Mouse (Mus musculus) frontal cortex, postnatal 14 days (tissue): ENCODE measurements around the gene Slain1.

ENCODE experiments used
- DNase-seq, 2 experiments: peaks; one replicate each; pipeline ENCODE4 v3.0.0; 2022; ENCODE audit warnings: low spot score in 2 of 2

The Slain1 gene

GRCm38 (mm10) chr14:103666347-103666954 lies 16.4 kb downstream of the Slain1 start:
- no peak for DNase-seq

DNA sequence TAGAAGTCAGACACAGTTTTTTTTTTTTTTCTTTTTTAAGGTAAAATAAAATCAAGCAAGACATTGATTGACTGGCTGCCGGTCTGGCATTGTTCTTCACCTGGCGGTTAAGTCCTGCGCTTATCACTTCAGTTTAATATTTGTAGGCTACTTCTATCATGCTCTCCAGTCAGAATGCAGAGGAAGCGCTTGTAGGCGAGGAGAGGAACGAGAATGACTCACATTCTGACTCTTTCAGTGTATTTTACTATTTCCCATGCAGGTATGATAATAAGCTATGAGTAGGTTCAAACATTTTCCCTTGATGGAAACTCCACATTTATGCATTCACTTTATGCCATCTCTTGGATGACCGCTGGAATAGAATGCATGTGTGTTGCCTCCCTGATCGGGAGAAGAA lies 17.0 kb downstream of the Slain1 start:
- DNase-seq, result no peak

- DNase-seq, result peak in 1 of 2 experiments; percentile 36
Measured at GRCm38 (mm10) chr14:103679395-103680217, 29.6 kb downstream of the Slain1 start.

- no peak for DNase-seq
Measured at GRCm38 (mm10) chr14:103680285-103680819, 30.3 kb downstream of the Slain1 start.

- DNase-seq, result no peak
Measured at GRCm38 (mm10) chr14:103682633-103683390, 32.8 kb downstream of the Slain1 start.

GRCm38 (mm10) chr14:103686994-103687393 lies 37.0 kb downstream of the Slain1 start:
- no peak for DNase-seq

DNA sequence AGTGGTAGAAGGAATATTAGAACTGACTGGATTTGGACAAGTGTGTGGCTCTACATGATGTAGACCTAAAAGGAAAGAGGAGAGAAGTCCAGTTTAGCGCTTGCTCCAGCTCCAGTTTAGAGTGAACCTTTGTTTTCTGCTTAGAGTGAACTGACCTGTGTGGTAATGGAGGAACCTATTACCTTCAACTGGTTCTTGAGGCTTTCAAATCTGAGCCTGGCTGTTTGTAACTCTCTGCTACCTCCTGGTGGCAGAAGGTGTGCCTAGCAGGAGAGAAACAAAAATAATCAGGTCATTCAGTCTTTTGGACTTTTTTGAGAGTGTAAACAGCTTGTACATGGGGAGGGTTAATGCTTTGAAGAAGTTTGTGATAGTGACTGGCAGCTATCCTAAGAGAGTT lies 44.3 kb downstream of the Slain1 start:
- peak in 1 of 2 experiments; percentile 60 for DNase-seq

DNA sequence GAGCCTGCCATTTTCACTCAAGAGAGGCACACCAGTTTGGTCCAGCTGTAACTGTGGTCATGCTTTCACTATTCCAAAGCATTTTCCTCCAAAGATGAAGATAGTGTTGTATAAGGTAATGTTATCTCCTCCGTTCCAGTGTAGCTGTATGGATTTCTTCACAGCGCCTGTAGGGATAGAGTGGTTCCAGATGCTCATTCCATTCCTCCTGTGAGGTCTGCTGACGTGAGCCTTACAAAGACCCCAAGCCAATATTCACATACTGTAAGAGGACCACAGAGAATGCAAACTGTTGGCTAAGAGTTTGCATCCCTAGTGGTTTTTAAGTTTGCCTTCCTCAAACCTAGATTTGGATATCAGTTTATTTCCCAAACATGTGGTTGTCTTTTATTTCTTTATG lies 45.6 kb downstream of the Slain1 start:
- DNase-seq, result no peak

GRCm38 (mm10) chr14:103697101-103697500 lies 47.1 kb downstream of the Slain1 start:
- DNase-seq, result no peak

DNA sequence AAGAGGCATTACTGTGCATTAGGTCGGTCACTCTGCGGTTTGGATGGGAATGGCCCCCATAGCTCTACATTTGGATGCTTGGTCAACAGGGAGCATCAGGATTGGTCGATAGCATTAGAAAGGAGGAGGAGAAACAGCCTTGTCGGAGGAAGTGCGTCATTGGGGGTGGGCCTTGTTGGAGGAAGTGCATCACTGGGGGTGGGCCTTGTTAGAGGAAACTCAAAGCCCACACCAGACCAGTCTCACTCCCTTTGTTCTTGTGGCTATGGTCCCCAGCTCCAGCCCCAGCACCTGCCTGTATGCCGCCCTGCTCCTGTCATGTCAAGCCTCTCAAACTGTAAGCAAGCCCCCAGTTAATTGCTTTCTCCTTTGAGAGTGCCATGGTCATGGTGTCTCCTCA lies 49.3 kb downstream of the Slain1 start:
- no peak for DNase-seq

DNA sequence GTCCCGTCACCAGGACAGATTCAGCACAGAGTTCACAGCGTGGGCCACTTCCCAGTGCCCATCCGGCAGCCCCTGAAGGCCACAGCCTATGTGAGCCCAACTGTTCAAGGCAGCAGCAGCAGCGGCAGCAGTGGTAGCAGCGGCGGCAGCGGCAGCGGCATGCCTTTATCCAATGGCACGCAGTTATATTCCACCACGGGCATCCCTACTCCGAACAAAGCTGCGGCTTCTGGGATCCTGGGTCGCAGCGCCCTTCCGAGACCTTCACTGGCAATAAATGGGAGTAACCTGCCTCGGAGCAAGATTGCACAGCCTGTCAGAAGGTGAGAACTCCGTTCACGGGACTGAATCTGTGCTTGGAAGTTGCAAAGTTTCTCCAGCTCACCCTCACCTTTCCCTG lies 52.5 kb downstream of the Slain1 start:
- no peak for DNase-seq

DNA sequence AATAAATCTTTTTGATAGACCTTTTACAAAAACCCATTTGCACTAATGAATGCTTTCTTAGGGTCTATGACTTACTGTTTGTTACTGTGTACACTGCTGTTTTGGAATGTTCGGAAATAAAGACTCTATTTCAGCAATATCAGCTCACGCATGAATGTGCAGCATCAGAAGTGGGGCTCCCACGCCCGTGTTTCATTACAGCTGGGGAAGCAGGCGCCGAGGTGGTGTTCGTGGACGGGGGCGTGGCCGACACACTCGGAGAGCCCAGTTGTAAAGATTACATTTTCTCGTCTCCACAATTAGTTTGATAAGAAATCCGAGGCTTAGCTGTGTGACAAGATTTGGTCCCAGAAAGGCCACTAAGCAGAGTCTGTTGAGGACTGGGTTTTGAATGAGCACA lies 54.7 kb downstream of the Slain1 start:
- DNase-seq, result no peak

GRCm38 (mm10) chr14:103706347-103706746 lies 56.3 kb downstream of the Slain1 start:
- DNase-seq, result no peak

DNA sequence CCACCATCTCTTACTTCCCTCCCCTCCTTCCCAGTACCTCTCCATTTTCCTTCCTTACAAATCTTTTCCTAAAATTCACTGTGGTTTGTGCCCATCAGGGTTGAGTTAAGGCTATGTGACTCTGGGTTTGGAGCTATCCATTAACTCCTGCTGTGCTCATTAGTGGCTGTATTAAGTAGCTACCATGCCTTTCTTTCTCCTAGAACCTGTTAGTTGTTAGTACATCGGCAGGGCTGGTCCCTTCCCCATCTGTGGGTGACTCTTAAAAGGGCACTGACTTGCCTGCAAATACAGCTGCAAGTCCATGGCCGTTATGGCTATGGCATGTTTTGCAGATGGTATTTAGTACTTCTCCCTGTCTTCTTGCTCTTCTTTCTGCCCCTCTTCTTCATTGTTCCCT lies 58.6 kb downstream of the Slain1 start:
- no peak for DNase-seq

DNA sequence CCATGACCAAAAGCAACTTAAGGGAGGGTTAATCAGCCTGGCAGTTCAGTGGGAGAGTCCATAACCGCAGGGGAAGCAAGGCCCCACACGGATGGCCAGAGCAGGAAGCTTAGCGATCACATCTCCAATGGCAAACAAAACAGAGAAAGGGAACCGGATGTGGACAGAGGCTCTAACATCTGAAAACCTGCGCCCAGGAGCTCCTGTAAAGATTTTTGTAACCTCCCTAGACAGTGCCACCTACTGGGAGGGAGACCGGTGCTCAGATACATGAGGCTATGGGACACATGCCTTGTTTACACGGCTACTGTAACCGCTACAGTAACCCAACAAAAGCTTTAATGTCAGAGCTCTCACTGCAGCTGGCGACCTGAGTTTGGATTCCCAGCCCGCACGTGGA lies 59.2 kb downstream of the Slain1 start:
- no peak for DNase-seq

DNA sequence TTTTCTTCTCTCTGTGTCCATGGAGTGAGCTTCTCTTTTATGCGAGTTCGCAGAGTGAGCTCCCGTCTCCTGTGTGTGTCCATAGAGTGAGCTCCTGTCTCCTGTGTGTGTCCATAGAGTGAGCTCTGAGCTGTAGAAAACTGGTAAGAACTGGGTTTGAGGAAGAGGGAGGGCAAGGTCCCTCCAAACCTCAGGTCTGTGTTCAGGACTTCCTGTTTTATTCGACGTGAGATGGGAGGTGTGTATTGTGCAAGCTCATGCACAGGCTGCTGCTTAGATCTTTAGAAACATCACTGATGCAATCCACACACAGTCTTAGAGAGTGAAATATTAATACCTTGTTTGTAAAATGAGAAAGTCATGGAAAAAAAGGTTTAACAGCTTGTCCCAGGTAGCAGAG lies 63.0 kb downstream of the Slain1 start:
- no peak for DNase-seq

DNA sequence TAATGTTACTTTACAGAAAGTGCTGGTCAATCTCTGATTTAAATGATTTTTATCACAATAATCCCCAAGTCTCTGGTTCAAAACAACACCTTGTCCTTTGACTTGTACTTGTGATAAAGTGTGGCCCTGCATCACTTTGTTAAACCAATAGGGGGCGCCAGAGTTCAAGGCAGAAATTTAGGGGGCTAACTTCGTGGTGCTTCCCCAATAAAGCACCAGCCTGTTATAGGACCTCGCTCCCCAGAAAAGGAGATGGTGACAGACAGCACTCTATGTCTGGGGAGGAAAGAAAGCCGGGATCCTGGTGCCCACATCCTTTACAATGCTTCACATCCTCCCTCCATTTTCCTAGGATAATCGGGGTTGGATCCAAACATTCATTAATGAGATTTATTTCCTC lies 67.5 kb downstream of the Slain1 start:
- no peak for DNase-seq

- DNase-seq, result no peak
Measured at GRCm38 (mm10) chr14:103717979-103718378, 68.0 kb downstream of the Slain1 start.

DNA sequence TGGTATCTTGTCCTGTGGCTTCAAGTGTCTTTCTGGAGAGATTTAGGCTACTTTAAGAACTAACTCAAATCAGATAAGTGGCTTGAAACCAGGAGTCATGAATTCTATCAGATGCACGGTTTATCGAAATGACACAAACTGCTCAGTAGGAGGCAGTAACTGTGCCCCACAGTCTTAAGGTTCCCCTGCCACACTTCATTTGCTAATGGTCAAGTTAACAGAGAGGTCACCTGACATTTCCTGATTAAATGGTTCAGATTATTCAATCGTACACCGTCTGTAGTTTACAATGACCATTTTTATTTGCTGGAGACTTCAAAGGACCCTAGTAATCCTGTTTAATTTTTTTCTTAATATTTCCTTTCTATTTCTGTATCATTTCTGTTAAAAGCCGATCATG lies 68.4 kb downstream of the Slain1 start:
- DNase-seq, result no peak

- DNase-seq, result peak; percentile 63 to 93
Measured at GRCm38 (mm10) chr14:103718836-103719575, 69.0 kb downstream of the Slain1 start.

DNA sequence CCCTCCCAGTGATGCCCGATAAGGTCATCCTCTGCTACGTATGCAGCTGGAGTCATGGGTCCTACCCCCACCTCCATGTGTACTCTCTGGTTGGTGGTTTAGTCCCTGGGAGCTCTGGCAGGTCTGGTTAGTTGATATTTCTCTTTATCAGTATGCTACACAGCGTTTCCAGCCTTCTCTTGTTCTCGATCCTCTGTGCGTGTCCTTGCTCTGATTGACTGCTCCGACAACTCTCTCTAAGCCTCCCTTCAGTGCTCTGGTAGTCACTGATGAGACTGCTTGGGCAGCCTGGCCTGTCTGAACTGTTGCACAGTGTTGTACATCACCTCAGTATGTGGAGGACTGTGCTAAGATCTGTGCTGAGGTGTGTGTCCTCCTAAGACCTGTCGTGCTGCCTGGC lies 70.1 kb downstream of the Slain1 start:
- DNase-seq, result no peak
